Mouse (Mus musculus) gastrocnemius, postnatal 4 days (tissue): ENCODE results near the gene Daam1. TPM values are rescaled to one million over a fixed set of nuclear protein-coding genes. Genes with fewer than 3 reads are reported as not detected.

Experiments used
- DNase-seq, 2 experiments: peaks; one replicate each; pipeline ENCODE4 v3.0.0; 2021 to 2022; ENCODE audit warnings: low spot score in 2 of 2, mixed read lengths in 2 of 2
- total RNA-seq, 2 experiments: library from RNA; stranded (reverse); gene quantifications; 2 replicates each; pipeline ENCODE4 v1.2.3; 2021

Daam1 gene
- total RNA-seq, 2 experiments from 2014 or later = 28.8 to 34.6 TPM

GRCm38 (mm10) chr12:71859096-71859495 is 28.2 kb downstream of the Daam1 start:
- DNase-seq = no peak

GRCm38 (mm10) chr12:71863846-71864543 is 33.1 kb downstream of the Daam1 start:
- DNase-seq = peak; percentile 27 to 47

GRCm38 (mm10) chr12:71864544-71864897 is 33.6 kb downstream of the Daam1 start:
- no peak for DNase-seq

- DNase-seq = no peak
Measured at GRCm38 (mm10) chr12:71865937-71866336, 35.1 kb downstream of the Daam1 start.

GRCm38 (mm10) chr12:71867345-71868240 is 36.7 kb downstream of the Daam1 start:
- DNase-seq = no peak

GRCm38 (mm10) chr12:71870644-71871043 is 39.8 kb downstream of the Daam1 start:
- DNase-seq = no peak

- no peak for DNase-seq
Measured at GRCm38 (mm10) chr12:71872330-71872729, 41.5 kb downstream of the Daam1 start.

GRCm38 (mm10) chr12:71874561-71874960 is 43.7 kb downstream of the Daam1 start:
- DNase-seq = no peak

GRCm38 (mm10) chr12:71874984-71875383 is 44.1 kb downstream of the Daam1 start:
- DNase-seq = no peak

GRCm38 (mm10) chr12:71875761-71876489 is 45.0 kb downstream of the Daam1 start:
- DNase-seq = no peak

- no peak for DNase-seq
Measured at GRCm38 (mm10) chr12:71880987-71881386, 50.1 kb downstream of the Daam1 start.

- DNase-seq = no peak
Measured at GRCm38 (mm10) chr12:71881477-71881876, 50.6 kb downstream of the Daam1 start.

- no peak for DNase-seq
Measured at GRCm38 (mm10) chr12:71883066-71883711, 52.3 kb downstream of the Daam1 start.

- no peak for DNase-seq
Measured at GRCm38 (mm10) chr12:71885170-71885574, 54.3 kb downstream of the Daam1 start.

- DNase-seq = no peak
Measured at GRCm38 (mm10) chr12:71885717-71886116, 54.8 kb downstream of the Daam1 start.

GRCm38 (mm10) chr12:71886406-71886805 is 55.5 kb downstream of the Daam1 start:
- peak in 1 of 2 experiments; percentile 30 for DNase-seq

GRCm38 (mm10) chr12:71886941-71887340 is 56.1 kb downstream of the Daam1 start:
- DNase-seq = no peak

- peak in 1 of 2 experiments; percentile 27 for DNase-seq
Measured at GRCm38 (mm10) chr12:71888370-71888769, 57.5 kb downstream of the Daam1 start.

GRCm38 (mm10) chr12:71889266-71889665 is 58.4 kb downstream of the Daam1 start:
- DNase-seq = no peak

- no peak for DNase-seq
Measured at GRCm38 (mm10) chr12:71890282-71890681, 59.4 kb downstream of the Daam1 start.

- DNase-seq = no peak
Measured at GRCm38 (mm10) chr12:71891729-71892355, 61.0 kb downstream of the Daam1 start.
